Mouse (Mus musculus): Measurements from ENCODE around the gene Agpat3. TPM values are rescaled to one million over a fixed set of nuclear protein-coding genes. Genes with fewer than 3 reads are reported as not detected.

Agpat3 gene
- polyA plus RNA-seq, 1 experiment = 178 TPM

DNA sequence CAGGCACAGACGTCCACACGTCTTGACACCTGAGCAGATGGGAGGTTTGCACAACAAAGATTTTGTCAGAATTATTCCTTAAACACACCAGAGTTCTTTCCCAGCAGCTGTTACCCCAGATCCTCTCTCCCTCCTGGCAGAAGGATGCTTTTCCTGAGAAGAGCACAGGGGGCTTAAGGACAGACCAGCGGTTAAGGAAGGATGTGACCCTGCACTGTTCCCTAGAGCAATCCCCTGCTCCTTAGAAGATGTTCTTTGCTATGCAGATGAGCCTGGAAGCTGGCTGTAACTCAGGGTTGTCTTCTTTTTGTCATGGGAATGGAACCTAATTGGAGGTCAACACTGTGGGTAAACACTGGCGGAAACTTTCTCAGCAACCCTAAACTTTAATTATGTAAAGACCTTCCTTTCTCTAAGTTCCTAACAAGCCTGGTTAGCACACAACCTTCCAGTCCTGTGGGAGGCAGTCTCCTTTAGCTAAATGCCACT, 38.7 kb upstream of the Agpat3 start:
- Histone ChIP-seq H3K27me3 (ENCODE audit: control insufficient read depth, insufficient read depth, low read length) (no peaks in the 10 kb centered on the region), H3K36me3 (ENCODE audit: control insufficient read depth, insufficient read depth, low read length) (no peaks in the 10 kb centered on the region), H3K4me1 (ENCODE audit: control insufficient read depth, insufficient read depth, insufficient read length, low read length) (no peaks in the 10 kb centered on the region; the same call in 1 of the 2 replicates), H3K4me3 (ENCODE audit: low read depth, low read length) (no peak overlapping the region), H3K27ac (ENCODE audit: insufficient read depth, low read depth, low read length) (no peak overlapping the region)
- 42% methylated on average over 4 of the region's 4 CpGs for whole genome bisulfite sequencing
- TF ChIP-seq POLR2A (IDR thresholded peaks at IDR 0.05; ENCODE audit: low read depth, low read length) (no peak), CTCF (IDR thresholded peaks at IDR 0.05; ENCODE audit: extremely low read depth, insufficient read length, insufficient replicate concordance, low read depth, low read length) (no peak)

GRCm38 (mm10) chr10:78388216-78388980, 36.1 kb upstream of the Agpat3 start:
- WGBS = 77% methylated on average over 20 of the region's 20 CpGs
- TF ChIP-seq CTCF (IDR thresholded peaks at IDR 0.05; ENCODE audit: extremely low read depth, insufficient read length, insufficient replicate concordance, low read depth, low read length) (no peak), POLR2A (IDR thresholded peaks at IDR 0.05; ENCODE audit: low read depth, low read length) (no peak)
- H3K27ac ChIP-seq (ENCODE audit: insufficient read depth, low read depth, low read length) = no peak overlapping the region
- no peaks in the 10 kb centered on the region for H3K36me3 ChIP-seq (ENCODE audit: control insufficient read depth, insufficient read depth, low read length)
- no peaks in the 10 kb centered on the region; the same call in 1 of the 2 replicates for H3K4me1 ChIP-seq (ENCODE audit: control insufficient read depth, insufficient read depth, insufficient read length, low read length)
- H3K4me3 ChIP-seq (ENCODE audit: low read depth, low read length) = no peak overlapping the region
- no peaks in the 10 kb centered on the region for H3K27me3 ChIP-seq (ENCODE audit: control insufficient read depth, insufficient read depth, low read length)

GRCm38 (mm10) chr10:78385520-78385919, 33.2 kb upstream of the Agpat3 start:
- TF ChIP-seq CTCF (IDR thresholded peaks at IDR 0.05; ENCODE audit: extremely low read depth, insufficient read length, insufficient replicate concordance, low read depth, low read length) = no peak
- no peak for TF ChIP-seq POLR2A (IDR thresholded peaks at IDR 0.05; ENCODE audit: low read depth, low read length)
- 83% methylated on average over 5 of the region's 5 CpGs for WGBS
- H3K4me3 ChIP-seq (ENCODE audit: low read depth, low read length) = no peak overlapping the region

DNA sequence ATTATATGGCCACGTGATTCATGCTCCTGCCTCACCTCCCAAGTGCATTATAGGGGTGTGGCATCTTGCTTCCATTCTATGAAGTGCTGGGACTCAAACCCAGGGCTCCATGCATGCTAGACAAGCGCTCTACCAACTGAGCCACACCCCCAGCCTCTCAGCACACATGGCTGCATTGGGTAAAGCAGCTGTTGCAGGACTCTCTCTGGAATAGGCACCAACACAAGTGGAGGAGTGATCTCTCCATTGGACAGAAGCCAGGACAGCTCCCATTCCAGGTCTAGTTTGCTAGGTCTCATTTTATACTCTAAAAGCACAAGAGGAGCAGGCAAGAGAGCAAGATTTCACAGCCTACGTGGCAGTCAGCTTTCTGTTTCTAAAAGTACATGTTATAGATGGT, 31.3 kb upstream of the Agpat3 start:
- no peak for TF ChIP-seq CTCF (IDR thresholded peaks at IDR 0.05; ENCODE audit: extremely low read depth, insufficient read length, insufficient replicate concordance, low read depth, low read length)
- TF ChIP-seq POLR2A (IDR thresholded peaks at IDR 0.05; ENCODE audit: low read depth, low read length) = no peak
- WGBS = 63% methylated on average over 3 of the region's 3 CpGs

More at GRCm38 (mm10) chr10:78385520-78385919, 33.2 kb upstream of the Agpat3 start:
- Histone ChIP-seq H3K4me1 (ENCODE audit: control insufficient read depth, insufficient read depth, insufficient read length, low read length) (no peaks in the 10 kb centered on the region; the same call in 1 of the 2 replicates), H3K27me3 (ENCODE audit: control insufficient read depth, insufficient read depth, low read length) (no peaks in the 10 kb centered on the region), H3K27ac (ENCODE audit: insufficient read depth, low read depth, low read length) (no peak overlapping the region), H3K36me3 (ENCODE audit: control insufficient read depth, insufficient read depth, low read length) (no peaks in the 10 kb centered on the region)

DNA sequence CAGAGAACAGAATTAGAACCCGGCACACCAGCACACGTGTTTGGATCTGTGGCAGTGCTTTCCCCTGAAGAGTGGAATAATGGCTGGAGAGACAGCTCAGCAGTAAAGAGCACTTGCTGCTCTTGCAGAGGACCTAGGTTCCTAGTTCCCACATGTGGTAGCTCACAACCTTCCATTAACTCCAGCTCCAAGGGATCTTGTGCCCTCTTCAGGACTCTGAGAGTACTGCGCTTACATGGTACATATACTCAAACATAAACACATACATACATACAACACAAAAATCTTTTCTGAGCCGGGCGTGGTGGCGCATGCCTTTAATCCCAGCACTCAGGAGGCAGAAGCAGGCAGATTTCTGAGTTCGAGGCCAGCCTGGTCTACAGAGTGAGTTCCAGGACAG, 26.2 kb upstream of the Agpat3 start:
- WGBS = 98% methylated on average over 7 of the region's 7 CpGs
- H3K4me1 ChIP-seq (ENCODE audit: control insufficient read depth, insufficient read depth, insufficient read length, low read length) = no peaks in the 10 kb centered on the region
- TF ChIP-seq CTCF (IDR thresholded peaks at IDR 0.05; ENCODE audit: extremely low read depth, insufficient read length, insufficient replicate concordance, low read depth, low read length) (no peak), POLR2A (IDR thresholded peaks at IDR 0.05; ENCODE audit: low read depth, low read length) (no peak)

More for the DNA sequence above, 31.3 kb upstream of the Agpat3 start:
- no peaks in the 10 kb centered on the region for H3K36me3 ChIP-seq (ENCODE audit: control insufficient read depth, insufficient read depth, low read length)
- H3K4me1 ChIP-seq (ENCODE audit: control insufficient read depth, insufficient read depth, insufficient read length, low read length) = no peaks in the 10 kb centered on the region
- no peak overlapping the region for H3K27ac ChIP-seq (ENCODE audit: insufficient read depth, low read depth, low read length)
- H3K4me3 ChIP-seq (ENCODE audit: low read depth, low read length) = no peak overlapping the region
- H3K27me3 ChIP-seq (ENCODE audit: control insufficient read depth, insufficient read depth, low read length) = no peaks in the 10 kb centered on the region

GRCm38 (mm10) chr10:78372681-78373668, 20.7 kb upstream of the Agpat3 start:
- WGBS = 57% methylated on average over 27 of the region's 27 CpGs
- no peak for TF ChIP-seq POLR2A (IDR thresholded peaks at IDR 0.05; ENCODE audit: low read depth, low read length)
- no peak for TF ChIP-seq CTCF (IDR thresholded peaks at IDR 0.05; ENCODE audit: extremely low read depth, insufficient read length, insufficient replicate concordance, low read depth, low read length)
- H3K27ac ChIP-seq (ENCODE audit: insufficient read depth, low read depth, low read length) = no peak overlapping the region
- H3K27me3 ChIP-seq (ENCODE audit: control insufficient read depth, insufficient read depth, low read length) = no peaks in the 10 kb centered on the region
- H3K4me1 ChIP-seq (ENCODE audit: control insufficient read depth, insufficient read depth, insufficient read length, low read length) = peaks cover 7% of the 10 kb centered on the region
- H3K36me3 ChIP-seq (ENCODE audit: control insufficient read depth, insufficient read depth, low read length) = no peaks in the 10 kb centered on the region
- peak overlapping the region; percentile 9; the same call in 1 of the 2 replicates for H3K4me3 ChIP-seq (ENCODE audit: low read depth, low read length)

More for the DNA sequence above, 26.2 kb upstream of the Agpat3 start:
- H3K27ac ChIP-seq (ENCODE audit: insufficient read depth, low read depth, low read length) = no peak overlapping the region
- no peaks in the 10 kb centered on the region for H3K36me3 ChIP-seq (ENCODE audit: control insufficient read depth, insufficient read depth, low read length)
- no peak overlapping the region for H3K4me3 ChIP-seq (ENCODE audit: low read depth, low read length)
- H3K27me3 ChIP-seq (ENCODE audit: control insufficient read depth, insufficient read depth, low read length) = no peaks in the 10 kb centered on the region

All from small intestine, adult 2 months (tissue).